Mouse (Mus musculus): ENCODE results near the gene Dlg2. TPM values are rescaled to one million over a fixed set of nuclear protein-coding genes. Genes with fewer than 3 reads are reported as not detected.

Dlg2 gene
- polyA plus RNA-seq, 1 experiment: 1.3 TPM

GRCm38 (mm10) chr7:91284167-91284566, 807.7 kb downstream of the Dlg2 start:
- Histone ChIP-seq H3K4me3 (replicated peaks; ENCODE audit: extremely low read depth, low read depth, low read length) (no peak overlapping the region), H3K4me1 (ENCODE audit: control insufficient read depth, insufficient read depth, low read length) (no peaks in the 10 kb centered on the region)
- TF ChIP-seq POLR2A (IDR thresholded peaks at IDR 0.05; ENCODE audit: borderline replicate concordance, extremely low read depth, low read depth, low read length) (no peak), CTCF (IDR thresholded peaks at IDR 0.05; ENCODE audit: insufficient read depth, low read length) (no peak)
- no peak for DNase-seq
- WGBS: 73% methylated on average over 3 of the region's 3 CpGs

GRCm38 (mm10) chr7:91288324-91288723, 811.9 kb downstream of the Dlg2 start:
- no peak for TF ChIP-seq CTCF (IDR thresholded peaks at IDR 0.05; ENCODE audit: insufficient read depth, low read length)
- no peak for TF ChIP-seq POLR2A (IDR thresholded peaks at IDR 0.05; ENCODE audit: borderline replicate concordance, extremely low read depth, low read depth, low read length)
- no peaks in the 10 kb centered on the region for H3K4me1 ChIP-seq (ENCODE audit: control insufficient read depth, insufficient read depth, low read length)
- WGBS: 75% methylated on average over 3 of the region's 3 CpGs
- DNase-seq: no peak
- no peak overlapping the region for H3K4me3 ChIP-seq (replicated peaks; ENCODE audit: extremely low read depth, low read depth, low read length)

- no peak for TF ChIP-seq POLR2A (IDR thresholded peaks at IDR 0.05; ENCODE audit: borderline replicate concordance, extremely low read depth, low read depth, low read length)
- TF ChIP-seq CTCF (IDR thresholded peaks at IDR 0.05; ENCODE audit: insufficient read depth, low read length): no peak
These were observed 819.7 kb downstream of the Dlg2 start for GRCm38 (mm10) chr7:91296127-91296526.

GRCm38 (mm10) chr7:91311177-91311576, 834.7 kb downstream of the Dlg2 start:
- Histone ChIP-seq H3K4me3 (replicated peaks; ENCODE audit: extremely low read depth, low read depth, low read length) (no peak overlapping the region), H3K4me1 (ENCODE audit: control insufficient read depth, insufficient read depth, low read length) (no peaks in the 10 kb centered on the region)
- no peak for DNase-seq
- TF ChIP-seq CTCF (IDR thresholded peaks at IDR 0.05; ENCODE audit: insufficient read depth, low read length) (no peak), POLR2A (IDR thresholded peaks at IDR 0.05; ENCODE audit: borderline replicate concordance, extremely low read depth, low read depth, low read length) (no peak)
- 66% methylated on average over 5 of the region's 5 CpGs for WGBS

More at GRCm38 (mm10) chr7:91296127-91296526, 819.7 kb downstream of the Dlg2 start:
- no peak for DNase-seq
- WGBS: 68% methylated on average over 2 of the region's 2 CpGs
- H3K4me3 ChIP-seq (replicated peaks; ENCODE audit: extremely low read depth, low read depth, low read length): no peak overlapping the region
- H3K4me1 ChIP-seq (ENCODE audit: control insufficient read depth, insufficient read depth, low read length): no peaks in the 10 kb centered on the region

- no peak for DNase-seq
- H3K4me1 ChIP-seq (ENCODE audit: control insufficient read depth, insufficient read depth, low read length): no peaks in the 10 kb centered on the region
- TF ChIP-seq POLR2A (IDR thresholded peaks at IDR 0.05; ENCODE audit: borderline replicate concordance, extremely low read depth, low read depth, low read length) (no peak), CTCF (IDR thresholded peaks at IDR 0.05; ENCODE audit: insufficient read depth, low read length) (no peak)
- H3K4me3 ChIP-seq (replicated peaks; ENCODE audit: extremely low read depth, low read depth, low read length): no peak overlapping the region
These were observed 868.6 kb downstream of the Dlg2 start for GRCm38 (mm10) chr7:91345073-91345472.

- Histone ChIP-seq H3K4me3 (replicated peaks; ENCODE audit: extremely low read depth, low read depth, low read length) (no peak overlapping the region), H3K4me1 (ENCODE audit: control insufficient read depth, insufficient read depth, low read length) (no peaks in the 10 kb centered on the region)
- peak; percentile 2 for DNase-seq
- 67% methylated on average over 10 of the region's 10 CpGs for WGBS
- TF ChIP-seq POLR2A (IDR thresholded peaks at IDR 0.05; ENCODE audit: borderline replicate concordance, extremely low read depth, low read depth, low read length): no peak
- TF ChIP-seq CTCF (IDR thresholded peaks at IDR 0.05; ENCODE audit: insufficient read depth, low read length): no peak
These were observed 893.4 kb downstream of the Dlg2 start for GRCm38 (mm10) chr7:91369821-91370321.

- no peak for TF ChIP-seq POLR2A (IDR thresholded peaks at IDR 0.05; ENCODE audit: borderline replicate concordance, extremely low read depth, low read depth, low read length)
- no peak for TF ChIP-seq CTCF (IDR thresholded peaks at IDR 0.05; ENCODE audit: insufficient read depth, low read length)
- no peak overlapping the region for H3K4me3 ChIP-seq (replicated peaks; ENCODE audit: extremely low read depth, low read depth, low read length)
- no peaks in the 10 kb centered on the region for H3K4me1 ChIP-seq (ENCODE audit: control insufficient read depth, insufficient read depth, low read length)
- 44% methylated on average over 3 of the region's 3 CpGs for WGBS
- DNase-seq: no peak
These were observed 905.8 kb downstream of the Dlg2 start for GRCm38 (mm10) chr7:91382281-91382680.

GRCm38 (mm10) chr7:91383873-91384272, 907.4 kb downstream of the Dlg2 start:
- DNase-seq: no peak
- 22% methylated on average over 1 of the region's 1 CpGs for WGBS
- TF ChIP-seq CTCF (IDR thresholded peaks at IDR 0.05; ENCODE audit: insufficient read depth, low read length): no peak
- no peak for TF ChIP-seq POLR2A (IDR thresholded peaks at IDR 0.05; ENCODE audit: borderline replicate concordance, extremely low read depth, low read depth, low read length)
- Histone ChIP-seq H3K4me1 (ENCODE audit: control insufficient read depth, insufficient read depth, low read length) (no peaks in the 10 kb centered on the region), H3K4me3 (replicated peaks; ENCODE audit: extremely low read depth, low read depth, low read length) (no peak overlapping the region)

- WGBS: 80% methylated on average over 5 of the region's 5 CpGs
- TF ChIP-seq CTCF (IDR thresholded peaks at IDR 0.05; ENCODE audit: insufficient read depth, low read length): no peak
These were observed 912.8 kb downstream of the Dlg2 start for GRCm38 (mm10) chr7:91389272-91389671.

GRCm38 (mm10) chr7:91397827-91398226, 921.4 kb downstream of the Dlg2 start:
- TF ChIP-seq POLR2A (IDR thresholded peaks at IDR 0.05; ENCODE audit: borderline replicate concordance, extremely low read depth, low read depth, low read length) (no peak), CTCF (IDR thresholded peaks at IDR 0.05; ENCODE audit: insufficient read depth, low read length) (no peak)
- no peak for DNase-seq
- WGBS: 36% methylated on average over 3 of the region's 3 CpGs
- Histone ChIP-seq H3K4me3 (replicated peaks; ENCODE audit: extremely low read depth, low read depth, low read length) (no peak overlapping the region), H3K4me1 (ENCODE audit: control insufficient read depth, insufficient read depth, low read length) (no peaks in the 10 kb centered on the region)

More at GRCm38 (mm10) chr7:91389272-91389671, 912.8 kb downstream of the Dlg2 start:
- Histone ChIP-seq H3K4me3 (replicated peaks; ENCODE audit: extremely low read depth, low read depth, low read length) (no peak overlapping the region), H3K4me1 (ENCODE audit: control insufficient read depth, insufficient read depth, low read length) (no peaks in the 10 kb centered on the region)
- no peak for DNase-seq
